Mouse (Mus musculus) right cerebral cortex, postnatal 25 days (tissue): ENCODE measurements around the gene Nhej1.

Experiments
- DNase-seq: peaks from one replicate; pipeline ENCODE4 v3.0.0; 2022

The Nhej1 gene

DNA sequence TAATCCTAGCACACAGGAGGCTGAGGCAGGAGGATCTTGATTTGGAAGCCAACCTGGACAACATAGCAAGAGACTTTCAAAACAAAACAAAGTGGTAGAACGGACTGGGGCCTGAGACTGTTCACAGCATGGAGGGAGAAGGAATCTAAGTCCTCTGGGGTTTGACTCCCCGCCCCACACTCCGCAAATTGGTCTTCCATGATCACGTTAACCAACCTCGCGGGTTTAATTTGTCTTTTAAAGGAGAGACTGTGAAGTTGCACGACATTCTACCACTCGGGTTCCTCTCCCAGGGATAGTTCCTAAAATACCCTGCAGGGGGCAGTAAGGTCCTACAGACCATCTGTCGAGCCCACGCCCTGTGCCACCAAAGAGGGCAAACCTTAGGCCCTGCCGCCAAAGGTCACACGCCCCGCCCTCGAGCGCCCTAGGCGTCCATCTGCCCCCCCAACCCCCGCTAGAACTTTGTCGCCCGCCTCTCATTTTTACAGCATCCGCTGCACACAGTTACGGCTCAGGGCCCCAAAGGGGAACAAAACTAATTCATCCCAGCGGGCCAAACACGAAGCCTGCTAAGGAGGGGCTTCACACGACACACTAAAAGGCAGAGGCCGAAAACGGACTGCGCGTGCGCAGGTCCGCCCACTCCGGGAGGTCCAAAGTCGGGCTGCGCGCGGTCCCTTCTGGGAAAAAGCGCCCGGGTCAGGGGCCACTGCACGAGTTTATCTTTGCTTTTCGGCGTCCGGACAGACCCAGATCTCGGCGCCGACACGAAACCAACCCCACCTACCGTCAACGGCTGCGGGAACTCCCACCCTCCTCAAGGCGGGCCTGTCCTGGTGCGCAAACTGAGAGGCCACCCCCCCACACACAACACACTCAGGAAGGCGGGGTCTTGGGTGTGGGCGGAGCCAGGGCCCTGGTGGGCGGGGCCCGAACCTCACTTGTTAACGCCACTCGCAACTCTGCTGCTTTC, at the start of gene Nhej1:
TSS of gene Nhej1 (minus strand) at position 855 of the 976 bp plus-strand sequence.
- peak; percentile 87 for DNase-seq

DNA sequence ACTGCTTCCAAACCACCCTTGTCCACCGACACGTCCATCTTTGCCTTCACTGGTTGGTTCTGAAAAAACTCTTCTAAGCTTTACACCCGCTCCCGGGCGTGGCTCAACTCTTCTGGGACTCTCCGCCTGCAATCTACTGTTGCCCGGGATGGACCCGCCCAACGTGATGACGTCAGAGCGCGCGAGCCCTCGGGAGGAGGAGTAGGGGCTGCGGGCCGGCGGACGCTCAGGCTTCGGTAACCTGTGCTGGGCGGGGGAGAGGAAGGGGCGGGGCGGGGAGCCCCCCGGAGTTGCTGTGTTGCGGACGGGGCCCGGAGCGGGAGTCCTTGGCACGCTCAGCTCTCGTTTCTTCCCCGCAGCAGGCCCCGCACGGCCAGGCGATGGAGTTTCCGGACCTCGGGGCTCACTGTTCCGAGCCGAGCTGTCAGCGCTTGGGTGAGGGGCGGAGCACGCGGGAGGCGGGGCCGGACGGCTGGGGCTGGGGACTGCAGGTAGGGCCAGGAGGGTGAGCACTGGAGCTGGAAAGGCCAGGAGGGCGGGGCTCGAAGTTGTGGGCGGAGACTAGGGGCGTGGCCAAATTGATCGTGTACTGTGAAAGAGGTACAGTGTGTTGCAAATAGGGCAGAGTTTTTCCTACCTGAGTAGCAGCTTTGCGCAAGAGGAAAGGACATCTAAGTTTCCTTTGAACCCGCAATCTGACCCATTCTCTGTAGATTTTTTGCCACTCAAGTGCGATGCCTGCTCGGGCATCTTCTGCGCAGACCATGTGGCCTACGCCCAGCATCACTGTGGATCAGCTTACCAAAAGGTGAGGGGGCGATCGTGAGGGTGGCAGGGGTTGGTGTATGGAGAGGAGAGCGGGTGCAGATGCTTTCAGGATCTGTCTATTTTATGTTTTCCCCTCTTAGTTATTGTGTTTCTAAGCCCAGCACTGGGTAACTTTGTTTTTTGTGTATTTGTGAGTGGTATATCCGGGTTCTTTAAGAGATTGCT, 43.8 kb upstream of the Nhej1 start, which contains the start of gene Zfand2b:
TSS of gene Zfand2b (plus strand) at position 175 of the 993 bp plus-strand sequence.
- DNase-seq, result peak; percentile 94

DNA sequence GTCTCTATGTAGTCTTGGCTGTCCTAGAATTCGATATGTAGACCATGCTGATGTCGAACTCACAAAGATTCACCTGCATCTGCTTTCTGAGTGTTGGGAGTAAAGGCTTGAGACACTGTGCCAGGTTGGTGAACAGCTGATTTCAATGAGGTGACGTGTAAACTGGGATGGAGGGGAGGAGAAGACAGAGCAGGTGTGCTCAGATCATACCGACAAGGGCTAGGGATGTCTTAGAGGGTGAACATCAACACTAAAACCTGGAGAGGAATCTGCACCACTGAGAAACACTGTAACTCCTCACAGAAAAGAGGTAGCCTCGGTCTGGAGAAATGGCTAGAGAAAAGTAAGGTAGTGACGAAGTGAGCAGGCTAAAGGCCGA, 43.1 kb upstream of the Nhej1 start:
- no peak for DNase-seq

GRCm38 (mm10) chr1:75160256-75160617, 35.2 kb upstream of the Nhej1 start:
- DNase-seq, result no peak

DNA sequence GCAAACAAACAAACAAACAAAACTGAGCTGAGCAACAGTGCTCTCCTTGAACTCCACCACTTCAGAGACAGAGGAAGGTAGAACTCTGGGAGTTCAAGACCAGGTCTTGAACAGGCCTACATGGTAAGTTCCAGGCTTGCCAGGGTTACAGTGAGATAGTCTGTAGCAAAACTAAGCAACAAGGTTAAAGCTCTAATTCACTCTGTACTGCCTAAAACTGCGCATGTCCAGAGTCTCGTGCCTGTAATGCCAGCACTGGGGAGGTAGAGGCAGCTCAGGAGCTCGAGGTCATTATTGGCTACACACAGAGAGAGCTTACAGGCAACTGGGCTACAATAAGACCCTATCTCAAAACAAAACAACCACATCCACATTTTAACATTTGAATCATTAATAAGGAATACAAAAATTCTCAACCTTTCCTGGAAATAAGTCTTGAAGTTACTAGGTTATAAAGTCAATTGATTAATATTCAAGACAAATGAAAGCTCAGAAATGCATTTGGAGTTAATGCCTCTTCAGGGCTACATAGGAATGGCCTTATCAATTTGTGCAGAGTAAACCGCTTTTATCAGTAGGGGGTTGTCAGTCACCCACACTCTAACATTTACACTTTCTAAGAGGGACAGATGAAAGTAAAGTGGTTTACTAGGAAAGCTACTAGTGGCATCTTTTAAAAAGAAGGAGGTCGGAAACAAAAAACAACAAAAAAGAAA, 34.7 kb upstream of the Nhej1 start:
- DNase-seq, result no peak

DNA sequence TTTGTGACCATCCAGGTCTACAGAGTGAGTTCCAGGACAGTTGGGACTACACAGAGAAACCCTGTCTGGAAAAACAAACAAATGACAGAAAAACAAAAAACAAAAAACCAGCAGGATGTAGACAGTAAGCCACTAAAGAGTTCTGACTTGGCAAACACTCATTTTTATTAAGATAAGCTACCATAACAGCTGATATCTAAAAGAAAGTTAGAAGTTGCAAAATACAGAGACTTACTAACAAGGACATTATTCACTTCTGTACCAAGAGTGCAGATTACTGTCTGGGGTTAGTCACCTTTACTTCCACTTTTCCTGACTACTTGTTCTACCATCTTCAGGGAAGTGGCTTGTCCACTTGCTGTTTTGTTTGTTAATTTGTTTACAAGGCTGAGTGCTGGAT, 34.0 kb upstream of the Nhej1 start:
- DNase-seq, result no peak

GRCm38 (mm10) chr1:75155837-75156236, 30.8 kb upstream of the Nhej1 start:
- no peak for DNase-seq

GRCm38 (mm10) chr1:75148727-75149126, 23.7 kb upstream of the Nhej1 start:
- no peak for DNase-seq

DNA sequence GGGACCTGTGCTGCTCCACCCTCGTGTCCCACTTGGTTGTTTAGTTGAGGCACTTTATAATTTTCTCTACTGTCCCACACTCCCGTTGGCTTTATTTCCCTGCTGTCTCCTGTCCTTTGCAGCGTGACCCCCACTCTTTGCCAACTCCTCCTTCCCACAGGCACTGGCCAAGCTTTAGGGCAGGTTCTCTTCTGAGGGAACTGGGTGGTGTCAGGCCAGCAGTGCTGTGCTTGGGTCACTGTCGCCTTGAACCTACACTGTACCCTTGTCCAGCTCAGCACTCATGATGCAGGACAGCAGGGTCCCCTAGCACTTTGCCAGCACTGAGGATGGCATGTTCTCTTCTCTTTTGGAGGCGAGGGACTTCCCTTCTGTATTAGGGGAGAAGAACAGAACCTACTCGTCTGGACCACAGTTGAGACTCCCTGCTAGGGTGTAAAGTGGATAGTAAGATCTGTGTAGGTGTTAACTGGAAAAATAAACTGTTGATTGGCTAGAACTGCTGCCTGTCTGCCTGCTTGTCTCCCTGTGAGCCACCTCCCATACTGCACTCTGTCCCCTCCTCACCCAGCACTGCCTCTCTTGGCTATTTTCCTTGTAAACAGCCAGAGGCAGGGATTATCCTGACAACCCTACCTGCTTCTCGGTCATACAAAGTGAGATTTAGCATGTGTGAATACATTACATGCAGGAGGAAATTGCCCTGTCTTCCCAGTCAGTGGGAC, 22.6 kb upstream of the Nhej1 start:
- DNase-seq, result no peak

GRCm38 (mm10) chr1:75145589-75145988, 20.6 kb upstream of the Nhej1 start:
- no peak for DNase-seq

- peak; percentile 95 for DNase-seq
Measured at GRCm38 (mm10) chr1:75142301-75143261, 17.6 kb upstream of the Nhej1 start, which contains the start of the genes Cnppd1 and Retreg2. Cnppd1 (minus strand) TSS chr1:75142711. Retreg2 (plus strand) TSS chr1:75142778.

DNA sequence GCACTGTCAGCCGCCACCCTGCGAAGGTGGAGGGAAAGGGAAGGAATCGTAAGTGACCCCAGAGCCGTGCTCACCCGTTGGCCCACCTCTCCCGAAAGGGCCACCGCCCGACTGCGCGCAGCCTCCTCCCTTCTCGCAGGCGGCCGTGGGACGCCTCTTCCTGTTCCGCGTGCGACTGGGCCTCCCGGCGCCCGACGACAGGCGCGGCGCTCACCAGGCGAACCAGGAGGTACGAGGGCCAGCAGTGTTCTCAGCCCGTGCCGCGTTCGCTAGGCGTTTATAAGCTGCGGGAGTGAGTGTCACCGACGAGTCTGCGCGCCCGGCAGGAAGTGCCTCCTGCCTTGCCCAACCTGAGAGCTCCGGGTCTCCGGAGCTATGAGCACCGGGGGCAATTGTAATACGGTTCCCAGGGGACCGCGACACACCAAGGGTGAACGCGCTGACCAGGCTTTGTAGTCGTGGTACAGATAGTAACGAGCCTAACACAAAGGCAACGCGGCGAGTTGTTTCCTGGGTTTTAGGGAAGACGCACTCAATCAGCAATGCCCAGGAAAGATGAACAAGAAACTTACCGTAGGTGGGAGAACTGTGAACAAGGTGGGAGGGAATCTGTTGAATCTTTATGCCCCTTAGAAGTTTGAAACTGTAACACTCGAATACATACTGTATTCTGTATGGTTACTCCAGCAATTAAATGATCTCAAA, 16.6 kb upstream of the Nhej1 start:
- DNase-seq, result peak; percentile 68

- no peak for DNase-seq
Measured at GRCm38 (mm10) chr1:75140601-75141190, 15.7 kb upstream of the Nhej1 start.

DNA sequence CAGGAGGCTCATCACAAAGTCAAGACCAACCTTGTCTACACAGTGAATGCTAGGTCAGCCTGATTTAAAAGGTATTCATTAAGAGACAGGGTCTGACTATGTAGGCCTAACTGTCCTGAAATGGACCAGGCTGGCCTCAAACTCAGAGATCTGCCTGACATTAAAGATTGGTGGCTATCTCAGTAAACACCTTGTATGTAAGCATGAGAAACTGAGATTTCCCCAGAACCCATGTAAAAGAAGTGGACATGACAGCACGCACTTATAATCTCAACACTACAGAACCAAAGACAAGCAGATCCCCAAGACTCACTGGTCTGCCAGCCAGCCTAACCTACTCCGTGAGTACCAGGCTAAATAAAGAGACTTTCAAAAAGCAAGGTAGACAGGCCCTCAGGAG, 13.4 kb upstream of the Nhej1 start:
- no peak for DNase-seq

DNA sequence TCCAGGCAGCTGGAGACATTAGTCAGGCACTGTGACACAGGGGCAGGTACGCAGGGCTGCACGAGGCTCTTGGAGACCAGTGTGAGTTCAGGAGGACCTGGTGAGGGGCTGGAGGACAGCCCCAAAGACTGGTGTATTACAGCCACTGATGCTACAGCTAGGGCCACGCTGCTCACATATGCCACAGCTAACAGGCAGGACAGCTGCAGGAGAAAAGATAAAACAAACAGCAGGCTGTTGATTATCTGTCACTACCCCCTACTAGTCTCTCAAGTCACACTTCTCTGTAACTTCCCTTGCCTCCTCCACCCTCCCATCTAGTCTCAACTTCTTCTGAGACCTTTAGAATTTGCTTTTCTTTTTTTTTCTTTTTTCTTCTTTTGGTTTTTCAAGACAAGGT, 11.7 kb upstream of the Nhej1 start:
- DNase-seq, result no peak

- no peak for DNase-seq
Measured at GRCm38 (mm10) chr1:75136293-75136692, 11.3 kb upstream of the Nhej1 start.

DNA sequence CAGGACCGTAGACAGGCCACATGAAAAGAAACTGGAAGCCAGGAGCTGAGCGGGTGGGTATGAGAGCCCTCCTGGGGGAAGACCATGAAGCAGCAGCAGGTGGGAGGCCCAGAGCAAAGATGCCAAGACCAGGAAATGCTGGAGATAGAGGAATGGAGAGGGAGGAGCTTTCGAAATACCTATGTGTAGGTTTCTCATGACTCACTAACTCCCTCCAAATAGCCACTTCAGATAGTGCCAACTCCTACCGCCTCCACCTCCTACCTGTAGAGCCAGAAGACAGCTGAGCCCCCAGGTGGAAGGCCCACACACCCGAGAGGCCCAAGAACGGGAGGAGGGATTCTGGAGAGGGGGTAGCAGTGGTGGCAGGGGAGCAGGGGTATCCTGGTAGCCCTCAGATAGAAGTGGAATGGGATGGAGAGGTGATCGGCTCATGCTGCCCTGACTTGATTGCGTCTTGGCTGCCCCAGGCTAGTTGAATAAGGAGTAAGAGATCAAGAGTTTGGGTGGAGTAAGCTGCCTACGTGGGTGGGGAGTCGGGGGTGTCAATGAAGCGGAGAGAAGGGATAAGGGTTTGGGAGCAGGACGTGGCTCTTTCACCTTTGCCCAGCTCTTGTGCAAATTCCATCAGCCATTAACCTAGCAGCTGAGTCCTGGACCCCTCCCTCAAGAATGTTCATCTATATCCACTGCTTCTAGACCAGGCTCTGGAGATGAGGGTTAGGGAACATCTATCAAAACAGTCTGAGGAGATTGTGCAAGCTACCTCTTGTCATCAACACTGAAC, 8.6 kb upstream of the Nhej1 start, which contains the start of gene Slc23a3:
TSS of gene Slc23a3 (minus strand) at position 470 of the 787 bp plus-strand sequence.
- peak; percentile 47 for DNase-seq

GRCm38 (mm10) chr1:75128641-75129040, 3.6 kb upstream of the Nhej1 start:
- no peak for DNase-seq

GRCm38 (mm10) chr1:75125418-75125817, 418 bp upstream of the Nhej1 start:
- DNase-seq, result no peak
